Mouse (Mus musculus) gonadal fat pad, adult 2 months (tissue): ENCODE data around the gene Ovol3. TPM values are rescaled to one million over a fixed set of nuclear protein-coding genes. Genes with fewer than 3 reads are reported as not detected.

ENCODE experiments used
- DNase-seq: peaks from one replicate; pipeline ENCODE4 v3.0.0-alpha.2; 2012; ENCODE audit warnings: low read depth
- polyA plus RNA-seq: library from polyadenylated mRNA; depleted of rRNA; stranded (reverse); fragments of >200 nt; gene quantifications from 2 replicates; pipeline ENCODE4 v1.2.3, GENCODE M21; 2012; rRNA removed

Gene Ovol3
- polyA plus RNA-seq, 1 experiment = not detected

GRCm38 (mm10) chr7:30194101-30194831, 41.3 kb downstream of the Ovol3 start:
- no peak for DNase-seq

DNA sequence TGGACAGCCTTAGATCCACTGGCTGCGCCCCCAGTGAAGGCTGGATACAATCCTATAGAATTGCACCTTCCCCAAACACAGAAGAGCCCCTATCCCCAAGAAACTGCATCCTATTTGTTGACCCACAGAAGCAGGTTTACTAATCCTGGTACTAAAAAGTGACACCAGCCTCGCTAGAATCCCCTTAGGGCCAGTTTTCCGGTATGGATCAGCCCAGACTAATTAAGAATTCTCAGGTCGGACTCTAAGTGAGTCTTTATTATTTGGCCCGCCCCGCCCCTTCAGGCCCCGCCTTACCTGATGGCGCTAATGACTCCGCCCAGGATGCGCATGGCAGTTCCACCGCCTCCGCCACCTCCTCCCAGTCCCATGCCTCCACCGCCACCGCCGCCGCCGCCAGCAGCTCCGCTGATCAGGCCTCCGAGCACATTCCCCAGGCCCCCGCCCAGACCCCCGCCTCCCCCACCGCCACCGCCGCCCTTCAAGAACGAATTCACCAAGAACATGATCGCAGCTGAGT, 41.9 kb downstream of the Ovol3 start:
- DNase-seq = no peak

- no peak for DNase-seq
These were observed 42.5 kb downstream of the Ovol3 start for GRCm38 (mm10) chr7:30193013-30193412.

DNA sequence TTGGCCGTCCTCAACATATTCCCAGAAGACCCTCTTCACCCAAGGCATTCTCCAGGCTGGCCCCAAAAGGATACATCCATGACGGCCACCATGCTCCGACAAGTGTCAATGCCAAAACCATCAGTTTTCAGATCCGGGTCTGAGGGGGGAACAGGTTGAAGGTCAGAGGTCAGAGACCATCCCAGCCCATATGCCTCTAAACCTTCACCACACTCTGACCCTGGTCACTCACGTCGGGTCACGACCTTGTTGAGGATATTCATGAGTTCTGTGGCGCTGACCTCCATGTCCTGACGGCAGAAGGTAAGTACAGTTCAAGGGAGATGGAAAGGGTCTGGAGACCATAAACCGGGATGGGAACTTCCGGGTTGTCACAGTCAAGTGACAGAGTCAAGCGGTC, 43.4 kb downstream of the Ovol3 start:
- DNase-seq = no peak

DNA sequence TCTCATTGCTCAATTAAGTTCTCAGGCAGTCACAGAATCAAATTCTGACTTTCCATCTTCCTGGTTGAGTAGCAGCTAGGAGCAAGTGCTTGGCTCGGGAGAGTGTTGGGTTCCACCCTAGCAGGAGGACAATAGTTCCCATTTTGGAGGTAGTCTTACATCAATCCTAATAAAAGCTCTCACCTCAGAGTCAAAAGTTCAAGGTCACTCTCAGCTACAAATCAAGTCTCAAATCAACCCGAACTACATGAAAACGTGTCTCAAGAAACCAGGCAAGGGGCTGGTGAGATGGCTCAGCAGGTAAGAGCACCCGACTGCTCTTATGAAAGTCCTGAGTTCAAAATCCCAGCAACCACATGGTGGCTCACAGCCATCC, 46.4 kb downstream of the Ovol3 start:
- no peak for DNase-seq

DNA sequence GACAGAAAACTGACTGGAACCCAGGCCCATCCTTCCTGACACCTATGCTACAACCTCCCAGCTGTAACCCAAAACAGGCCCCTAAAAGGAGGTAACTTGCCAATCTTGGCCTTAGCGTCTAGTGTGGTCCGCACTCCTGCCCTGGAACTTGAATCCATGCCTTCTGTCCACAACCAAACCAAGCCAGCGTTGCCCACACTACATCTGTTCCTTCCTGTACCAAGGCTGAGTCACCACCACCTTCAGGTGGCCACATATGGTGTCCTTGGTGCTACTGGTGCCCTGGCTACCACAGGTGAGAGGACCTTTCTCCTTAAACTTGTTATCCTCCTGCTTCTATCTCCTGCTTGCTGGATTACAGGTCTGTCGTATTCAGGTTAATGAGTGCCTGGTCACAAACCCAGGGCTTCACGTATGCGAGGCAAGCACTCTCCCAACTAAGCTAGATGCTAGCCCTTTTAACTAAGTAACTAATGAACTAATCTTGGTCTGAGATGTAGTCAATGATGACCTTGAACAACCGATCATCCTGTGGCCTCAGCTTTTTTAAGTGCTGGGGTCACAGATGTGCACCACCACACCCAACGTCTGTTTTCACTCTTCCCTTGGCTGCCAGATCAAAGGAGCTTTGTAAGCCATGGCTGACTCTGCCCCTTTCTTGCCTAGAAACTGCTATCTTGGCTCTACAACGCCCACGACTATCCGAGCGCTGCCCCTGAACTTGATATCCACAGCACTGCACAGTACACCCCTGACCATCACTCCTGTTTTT, 47.0 kb downstream of the Ovol3 start:
- no peak for DNase-seq

- no peak for DNase-seq
These were observed 50.7 kb downstream of the Ovol3 start for GRCm38 (mm10) chr7:30184641-30185348.

GRCm38 (mm10) chr7:30183879-30184289, 51.6 kb downstream of the Ovol3 start, which contains the start of gene Cox7a1:
Cox7a1 (plus strand) TSS chr7:30184144.
- no peak for DNase-seq

Other genes starting within 250 kb of the Ovol3 start
- 5.3 and 6.1 TPM in 2 replicates for gene Zfp14, start 184.3 kb downstream of the Ovol3 start, polyA plus RNA-seq
- gene Zfp82, start 162.8 kb downstream of the Ovol3 start, polyA plus RNA-seq = 0.11 and 0.27 TPM in 2 replicates
- 0.15 and 0.46 TPM in 2 replicates for gene Gm26920, start 145.3 kb downstream of the Ovol3 start, polyA plus RNA-seq
- gene Zfp566, start 145.2 kb downstream of the Ovol3 start, polyA plus RNA-seq = 2.9 and 3.0 TPM in 2 replicates
- gene Zfp260, start 140.9 kb downstream of the Ovol3 start, polyA plus RNA-seq = 16.3 and 16.5 TPM in 2 replicates
- gene Zfp382, start 113.8 kb downstream of the Ovol3 start, polyA plus RNA-seq = 0.82 and 2.0 TPM in 2 replicates
- 16.4 and 18.3 TPM in 2 replicates for gene Zfp146, start 66.0 kb downstream of the Ovol3 start, polyA plus RNA-seq
- 7.4 and 16.8 TPM in 2 replicates for gene Cox7a1, start 51.6 kb downstream of the Ovol3 start, polyA plus RNA-seq
- 854 and 1,031 TPM in 2 replicates for gene Capns1, start 36.9 kb downstream of the Ovol3 start, polyA plus RNA-seq
- 127 and 134 TPM in 2 replicates for gene Polr2i, start 3.8 kb downstream of the Ovol3 start, polyA plus RNA-seq
- 63.0 and 64.8 TPM in 2 replicates for gene Tbcb, start 3.5 kb downstream of the Ovol3 start, polyA plus RNA-seq
- 0.96 and 1.3 TPM in 2 replicates for gene Thap8, start 44.4 kb upstream of the Ovol3 start, polyA plus RNA-seq
- 28.2 and 30.8 TPM in 2 replicates for gene Wdr62, start 44.7 kb upstream of the Ovol3 start, polyA plus RNA-seq
- 6.3 and 12.5 TPM in 2 replicates for gene Clip3, start 56.0 kb upstream of the Ovol3 start, polyA plus RNA-seq
- gene Alkbh6, start 73.0 kb upstream of the Ovol3 start, polyA plus RNA-seq = 102 and 105 TPM in 2 replicates
- 5.4 and 7.2 TPM in 2 replicates for gene Syne4, start 79.1 kb upstream of the Ovol3 start, polyA plus RNA-seq
- 1.1 and 1.7 TPM in 2 replicates for gene E130208F15Rik, start 86.0 kb upstream of the Ovol3 start, polyA plus RNA-seq
- 16.8 and 17.2 TPM in 2 replicates for gene Sdhaf1, start 88.2 kb upstream of the Ovol3 start, polyA plus RNA-seq
- gene Lrfn3, start 127.0 kb upstream of the Ovol3 start, polyA plus RNA-seq = 2.6 and 3.8 TPM in 2 replicates
- 156 and 182 TPM in 2 replicates for gene Tyrobp, start 178.0 kb upstream of the Ovol3 start, polyA plus RNA-seq
- gene Hcst, start 184.1 kb upstream of the Ovol3 start, polyA plus RNA-seq = 6.8 and 10.8 TPM in 2 replicates
- gene Nfkbid, start 186.0 kb upstream of the Ovol3 start, polyA plus RNA-seq = 1.8 and 2.6 TPM in 2 replicates
- 2.5 and 5.4 TPM in 2 replicates for gene Aplp1, start 209.8 kb upstream of the Ovol3 start, polyA plus RNA-seq
- not detected in 2 replicates for gene Kirrel2, start 222.0 kb upstream of the Ovol3 start, polyA plus RNA-seq
- not detected in 2 replicates for gene Nphs1, start 222.6 kb upstream of the Ovol3 start, polyA plus RNA-seq